Mouse (Mus musculus) neural tube, embryonic 11.5 days (tissue): ENCODE results near the gene Grid2. TPM values are rescaled to one million over a fixed set of nuclear protein-coding genes. Genes with fewer than 3 reads are reported as not detected.

ENCODE experiments used
- ATAC-seq: fragments of 200-750 bp; cut with Nextera tagmentation; 2 replicates; pipeline ENCODE4 v1.8.0; 2017; ENCODE audit warnings: moderate number of reproducible peaks, mild to moderate bottlenecking, moderate TSS enrichment, moderate library complexity; ENCODE audit not compliant: insufficient read depth, low FRiP score, low TSS enrichment
- DNase-seq: peaks from one replicate; pipeline ENCODE4 v3.0.0-alpha.2; 2015; ENCODE audit warnings: low spot score
- H3K27ac ChIP-seq: fragments of 300-500 bp; sonication (generic); 2 replicates; pipeline ENCODE4 v1.5.1; 2014; ENCODE audit warnings: low read depth, mild to moderate bottlenecking, low read length
- H3K27me3 ChIP-seq: fragments of 300-500 bp; sonication (generic); 2 replicates; pipeline ENCODE4 v1.6.1; 2014; ENCODE audit warnings: mild to moderate bottlenecking, low read length, mixed read lengths; ENCODE audit not compliant: control insufficient read depth, insufficient read depth
- H3K36me3 ChIP-seq: fragments of 300-500 bp; sonication (generic); 2 replicates; pipeline ENCODE4 v1.6.1; 2014; ENCODE audit warnings: mild to moderate bottlenecking, low read length, moderate library complexity, mixed read lengths; ENCODE audit not compliant: control insufficient read depth, insufficient read depth
- H3K4me1 ChIP-seq: fragments of 300-500 bp; sonication (generic); 2 replicates; pipeline ENCODE4 v1.6.1; 2014; ENCODE audit warnings: low read length, mixed read lengths; ENCODE audit not compliant: control insufficient read depth, insufficient read depth
- H3K4me2 ChIP-seq: fragments of 300-500 bp; sonication (generic); 2 replicates; pipeline ENCODE4 v1.6.1; 2014; ENCODE audit warnings: low read depth, mild to moderate bottlenecking, moderate library complexity
- H3K4me3 ChIP-seq: fragments of 300-500 bp; sonication (generic); 2 replicates; pipeline ENCODE4 v1.5.1; 2014; ENCODE audit warnings: low read depth, low read length
- H3K9ac ChIP-seq: fragments of 300-500 bp; sonication (generic); 2 replicates; pipeline ENCODE4 v1.6.1; 2014; ENCODE audit warnings: mild to moderate bottlenecking, low read length
- H3K9me3 ChIP-seq: fragments of 300-500 bp; sonication (generic); 2 replicates; pipeline ENCODE4 v1.6.1; 2016; ENCODE audit warnings: low read length; ENCODE audit not compliant: control insufficient read depth
- WGBS: fragments of 180-500 bp; shearing (Covaris S2); extraction: QIAGEN DNeasy Blood & Tissue Kit; methylation state at CpG from one replicate; pipeline ENCODE4 v1.1.7; 2014; 5-methylcytosine and 5-hydroxymethylcytosine counted together
- polyA plus RNA-seq: library from polyadenylated mRNA; unstranded; fragments of >200 nt; fragmentation: Nextera tagmentation; extraction: Ambion mirVana; gene quantifications from 2 replicates; pipeline ENCODE4 v1.2.1, GENCODE M21; 2014

Grid2 gene
- polyA plus RNA-seq, 1 experiment from 2014 or later: 3.3 TPM

DNA sequence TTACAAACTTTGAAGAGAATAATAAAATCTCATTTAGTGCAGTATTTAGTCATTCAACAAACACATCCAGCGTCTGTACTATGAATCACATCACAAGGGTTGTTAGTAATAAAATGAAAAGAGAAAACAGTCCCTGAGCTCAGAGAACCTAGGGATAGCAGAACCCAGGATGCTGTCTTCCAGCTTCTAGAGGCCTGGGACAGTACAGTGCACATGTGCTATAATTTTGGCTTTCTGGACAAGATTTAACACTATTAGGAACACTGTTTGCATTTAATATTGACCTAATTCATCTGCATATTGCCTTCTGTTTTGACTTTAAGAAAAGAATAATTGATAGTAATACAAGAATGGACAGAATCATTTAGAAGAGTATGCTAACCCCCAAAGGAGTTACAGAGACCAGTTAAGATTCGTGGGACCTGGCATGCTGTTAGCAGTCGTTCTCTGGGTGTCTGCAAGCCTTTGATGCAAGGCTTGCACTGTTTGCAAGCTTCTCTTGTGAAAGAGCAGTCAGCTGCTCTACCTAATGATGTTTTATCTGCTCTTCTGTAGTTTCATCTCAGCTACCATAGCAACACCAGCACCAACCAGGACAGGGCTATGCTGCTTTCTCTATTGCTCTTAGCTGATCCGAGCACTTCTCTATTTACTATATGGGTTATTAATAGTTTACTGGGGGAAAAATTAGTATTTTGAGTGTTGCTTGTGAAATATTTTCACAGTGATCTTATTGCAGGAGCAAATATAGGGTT, 1234.8 kb downstream of the Grid2 start:
- H3K4me2 ChIP-seq: no peak overlapping the region
- H3K4me3 ChIP-seq: no peak overlapping the region
- no peak overlapping the region for H3K27ac ChIP-seq
- no peaks in the 10 kb centered on the region for H3K4me1 ChIP-seq
- H3K36me3 ChIP-seq: no peaks in the 10 kb centered on the region
- 67% methylated on average over 4 of the region's 4 CpGs for WGBS
- no peak for DNase-seq
- no peak overlapping the region for H3K9ac ChIP-seq
- ATAC-seq: no peak
- H3K9me3 ChIP-seq: no peaks in the 10 kb centered on the region
- no peaks in the 10 kb centered on the region for H3K27me3 ChIP-seq

DNA sequence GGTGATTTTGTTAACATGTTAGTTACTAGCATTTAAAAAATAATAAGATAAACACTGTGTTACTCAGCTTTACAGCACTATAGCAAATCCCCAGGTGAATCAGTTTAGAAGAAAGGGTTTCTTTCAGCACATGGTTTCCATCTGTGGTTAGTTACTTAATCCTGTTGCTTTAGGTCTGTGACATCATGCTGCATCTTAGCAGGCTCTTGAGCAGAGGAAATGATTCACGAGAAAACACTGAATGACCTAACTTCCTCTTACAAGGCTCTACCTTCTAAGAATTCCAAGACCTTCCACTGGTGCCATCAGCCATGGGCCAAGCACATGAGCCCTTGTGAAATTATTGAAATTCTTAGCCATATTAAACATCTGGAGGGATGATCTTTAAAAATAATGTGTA, 1248.7 kb downstream of the Grid2 start:
- 62% methylated on average over 1 of the region's 1 CpGs for WGBS
- H3K9me3 ChIP-seq: no peaks in the 10 kb centered on the region
- H3K27ac ChIP-seq: no peak overlapping the region
- H3K36me3 ChIP-seq: no peaks in the 10 kb centered on the region
- H3K27me3 ChIP-seq: no peaks in the 10 kb centered on the region
- DNase-seq (no peak), ATAC-seq (no peak)
- H3K4me3 ChIP-seq: no peak overlapping the region
- no peak overlapping the region for H3K4me2 ChIP-seq
- H3K9ac ChIP-seq: no peak overlapping the region
- H3K4me1 ChIP-seq: no peaks in the 10 kb centered on the region

GRCm38 (mm10) chr6:64542168-64542567, 1286.5 kb downstream of the Grid2 start:
- WGBS: 75% methylated on average over 3 of the region's 3 CpGs
- Histone ChIP-seq H3K27ac (no peak overlapping the region), H3K4me2 (no peak overlapping the region), H3K4me3 (no peak overlapping the region), H3K9me3 (no peaks in the 10 kb centered on the region), H3K36me3 (no peaks in the 10 kb centered on the region), H3K9ac (no peak overlapping the region), H3K27me3 (no peaks in the 10 kb centered on the region), H3K4me1 (no peaks in the 10 kb centered on the region)
- DNase-seq (no peak), ATAC-seq (no peak)

GRCm38 (mm10) chr6:64553645-64554044, 1298.0 kb downstream of the Grid2 start:
- H3K9me3 ChIP-seq: no peaks in the 10 kb centered on the region
- no peaks in the 10 kb centered on the region for H3K36me3 ChIP-seq
- no peak overlapping the region for H3K4me3 ChIP-seq
- H3K9ac ChIP-seq: no peak overlapping the region
- ATAC-seq (no peak), DNase-seq (no peak)
- no peaks in the 10 kb centered on the region for H3K4me1 ChIP-seq
- no peak overlapping the region for H3K27ac ChIP-seq
- H3K27me3 ChIP-seq: no peaks in the 10 kb centered on the region
- WGBS: 73% methylated on average over 3 of the region's 3 CpGs
- no peak overlapping the region for H3K4me2 ChIP-seq

- H3K4me1 ChIP-seq: no peaks in the 10 kb centered on the region
- H3K27ac ChIP-seq: no peak overlapping the region
- WGBS: 90% methylated on average over 4 of the region's 4 CpGs
- DNase-seq (no peak), ATAC-seq (no peak)
- H3K36me3 ChIP-seq: no peaks in the 10 kb centered on the region
- H3K9me3 ChIP-seq: no peaks in the 10 kb centered on the region
- H3K9ac ChIP-seq: no peak overlapping the region
- H3K4me3 ChIP-seq: no peak overlapping the region
- no peaks in the 10 kb centered on the region for H3K27me3 ChIP-seq
- H3K4me2 ChIP-seq: no peak overlapping the region
Observed at GRCm38 (mm10) chr6:64555220-64555619, 1299.5 kb downstream of the Grid2 start.

- no peak for ATAC-seq
- no peaks in the 10 kb centered on the region for H3K27me3 ChIP-seq
- no peaks in the 10 kb centered on the region for H3K4me1 ChIP-seq
- no peaks in the 10 kb centered on the region for H3K9me3 ChIP-seq
- no peak overlapping the region for H3K4me2 ChIP-seq
- no peak overlapping the region for H3K27ac ChIP-seq
- DNase-seq: peak; percentile 23
- no peaks in the 10 kb centered on the region for H3K36me3 ChIP-seq
- H3K4me3 ChIP-seq: no peak overlapping the region
- WGBS: 79% methylated on average over 5 of the region's 5 CpGs
- no peak overlapping the region for H3K9ac ChIP-seq
Observed at GRCm38 (mm10) chr6:64568599-64568998, 1312.9 kb downstream of the Grid2 start.

DNA sequence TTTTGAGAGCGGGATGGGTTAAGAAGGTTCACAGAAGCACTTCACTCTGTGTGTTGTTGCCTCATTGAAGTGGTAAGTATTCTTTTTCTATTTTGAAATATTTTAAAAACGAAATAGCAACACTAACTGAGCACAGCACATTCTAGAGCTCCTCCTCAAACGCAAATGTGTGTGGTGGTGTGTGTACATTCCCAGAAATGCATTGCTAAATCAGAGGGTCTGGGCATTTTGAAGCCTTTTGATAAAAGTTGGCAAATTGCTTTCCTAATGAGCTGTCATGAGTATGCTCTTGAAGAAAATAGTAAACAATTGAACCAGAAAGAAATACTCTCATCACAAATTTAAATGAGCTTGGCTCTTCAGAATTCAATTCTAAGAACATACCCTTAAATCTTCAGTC, 1325.7 kb downstream of the Grid2 start:
- Histone ChIP-seq H3K27ac (no peak overlapping the region), H3K4me1 (no peaks in the 10 kb centered on the region), H3K36me3 (no peaks in the 10 kb centered on the region), H3K9ac (no peak overlapping the region), H3K27me3 (no peaks in the 10 kb centered on the region), H3K4me2 (no peak overlapping the region), H3K9me3 (no peaks in the 10 kb centered on the region), H3K4me3 (no peak overlapping the region)
- 79% methylated on average over 3 of the region's 3 CpGs for WGBS
- DNase-seq: no peak
- ATAC-seq: no peak

DNA sequence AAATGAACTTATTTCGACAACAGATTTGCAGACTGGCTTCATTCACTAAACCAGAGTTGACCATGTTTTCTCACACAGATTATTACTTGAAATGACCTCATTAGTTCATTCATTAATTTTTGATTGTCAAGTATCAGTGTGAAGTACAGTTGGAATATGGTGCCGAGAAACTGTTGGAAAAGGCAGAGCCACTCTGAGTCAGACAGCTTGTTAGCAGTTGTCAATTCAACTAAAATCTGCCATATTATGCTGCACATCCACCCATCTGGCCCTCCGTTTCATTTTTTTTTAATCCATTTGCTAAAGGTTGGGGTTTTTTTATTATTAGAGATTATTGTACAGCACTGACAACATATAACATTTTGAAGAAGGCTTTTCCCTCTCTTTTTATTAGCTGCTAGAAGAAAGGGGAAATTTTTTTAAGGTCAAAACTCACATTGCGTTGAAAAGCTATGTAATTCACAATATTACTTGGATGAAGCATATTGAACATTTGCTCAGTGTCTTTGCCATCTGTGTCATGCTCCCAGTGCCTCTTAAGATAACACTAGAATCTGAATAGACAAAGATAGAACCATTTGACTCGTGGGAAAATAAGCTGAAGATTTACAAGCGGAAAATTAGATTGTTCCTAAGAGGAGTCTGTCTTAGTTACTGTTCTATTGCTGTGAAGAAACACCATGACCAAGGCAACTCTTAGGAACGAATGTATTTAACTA, 1333.0 kb downstream of the Grid2 start:
- Histone ChIP-seq H3K27me3 (no peaks in the 10 kb centered on the region), H3K4me3 (no peak overlapping the region), H3K27ac (no peak overlapping the region), H3K36me3 (no peaks in the 10 kb centered on the region), H3K4me2 (no peak overlapping the region), H3K4me1 (no peaks in the 10 kb centered on the region), H3K9ac (no peak overlapping the region), H3K9me3 (no peaks in the 10 kb centered on the region)
- DNase-seq (no peak), ATAC-seq (no peak)
- WGBS: 75% methylated on average over 7 of the region's 7 CpGs

GRCm38 (mm10) chr6:64596261-64596660, 1340.6 kb downstream of the Grid2 start:
- H3K9me3 ChIP-seq: no peaks in the 10 kb centered on the region
- DNase-seq: no peak
- no peak for ATAC-seq
- H3K36me3 ChIP-seq: no peaks in the 10 kb centered on the region
- H3K27me3 ChIP-seq: no peaks in the 10 kb centered on the region
- H3K4me3 ChIP-seq: no peak overlapping the region
- H3K9ac ChIP-seq: no peak overlapping the region
- H3K27ac ChIP-seq: no peak overlapping the region
- WGBS: 63% methylated on average over 7 of the region's 7 CpGs
- no peak overlapping the region for H3K4me2 ChIP-seq
- no peaks in the 10 kb centered on the region for H3K4me1 ChIP-seq
